Mouse (Mus musculus) R1 (cell line): ENCODE measurements at regions not wholly inside any gene's neighbourhood (a gene's known extent, or its start where the extent isn't known, plus 50 kb on each side); places are given as distances from the start of the nearest gene placed in this dataset.

ENCODE experiments used
- DNase-seq: peaks from one replicate; pipeline ENCODE4 v3.0.0-alpha.2; 2018; ENCODE audit warnings: low read depth, low spot score

- no peak for DNase-seq
Measured at GRCm38 (mm10) chr2:163138688-163139385, 51.2 kb upstream of the Gtsf1l start.

DNA sequence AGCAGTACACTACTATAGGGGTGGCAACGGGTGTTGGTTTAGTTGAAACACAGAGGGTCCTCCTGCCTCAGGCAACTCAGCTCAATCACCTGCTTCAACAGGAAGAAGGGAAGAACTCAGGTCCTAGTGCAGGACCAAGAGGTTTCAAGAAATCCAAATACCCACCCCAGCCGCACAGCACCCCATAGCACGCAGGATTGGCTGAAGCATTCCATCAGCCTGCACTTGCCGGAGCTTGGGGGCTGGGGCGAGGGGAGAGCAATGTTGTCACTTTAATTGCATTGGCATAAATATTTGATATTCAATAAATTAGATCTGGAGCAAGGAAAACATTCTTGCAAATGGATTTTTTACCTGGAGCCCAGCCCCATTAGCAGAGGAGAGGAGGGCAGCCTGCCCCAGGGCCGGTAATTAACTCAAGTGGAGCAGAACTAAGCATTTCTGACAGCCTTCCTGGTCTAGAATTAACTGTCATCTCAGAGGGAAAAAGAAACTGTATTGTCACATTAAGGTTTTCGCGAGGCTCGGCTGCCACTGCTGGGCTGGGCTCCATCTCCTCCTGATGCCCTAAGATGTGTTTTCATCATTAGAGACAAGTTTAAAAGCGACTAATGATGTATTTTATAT, 55.2 kb upstream of the Gtsf1l start:
- no peak for DNase-seq

DNA sequence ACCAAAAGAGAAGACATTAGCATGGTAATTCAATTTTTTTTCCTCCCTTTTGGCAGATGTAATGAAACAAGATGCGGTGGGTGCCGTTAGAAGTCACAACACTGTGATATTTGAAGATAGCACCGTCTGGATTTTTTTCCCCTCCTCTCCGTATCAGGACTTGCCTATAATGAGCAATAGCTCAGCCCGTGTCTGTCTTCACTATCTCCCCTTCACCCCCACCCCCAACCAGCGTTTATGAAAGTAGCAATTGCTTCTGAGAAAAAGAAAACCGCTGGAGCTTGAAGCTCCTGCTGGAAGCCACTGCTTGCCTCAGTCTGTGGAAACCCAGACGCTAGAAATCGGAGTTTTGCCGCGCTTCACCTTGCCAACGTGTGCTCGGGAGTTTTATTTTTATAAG, 55.8 kb upstream of the Gtsf1l start:
- no peak for DNase-seq

DNA sequence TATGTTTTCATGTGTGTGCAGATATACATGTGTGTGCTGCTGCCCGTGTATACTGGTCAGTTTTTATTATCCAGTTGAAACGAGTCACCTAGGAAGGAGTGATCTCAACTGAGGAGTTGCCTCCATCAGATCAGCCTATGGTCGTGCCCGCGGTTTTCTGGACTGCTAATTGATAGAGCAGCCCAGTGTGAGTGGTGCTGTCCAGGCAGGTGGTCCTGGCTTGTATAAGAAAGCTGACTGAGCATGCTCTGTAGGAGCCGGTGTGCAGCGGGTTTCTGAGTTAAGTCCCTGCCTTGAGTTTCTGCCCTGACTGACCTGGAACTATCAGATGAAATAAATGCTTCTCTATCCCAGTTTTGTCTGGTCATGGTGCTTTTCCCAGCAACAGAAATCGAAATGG, 56.9 kb upstream of the Tox2 start:
- peak; percentile 73 for DNase-seq

- DNase-seq: peak; percentile 70
Measured at GRCm38 (mm10) chr2:163146481-163146880, 56.4 kb upstream of the Tox2 start.

- no peak for DNase-seq
Measured at GRCm38 (mm10) chr2:163147381-163147780, 55.5 kb upstream of the Tox2 start.

DNA sequence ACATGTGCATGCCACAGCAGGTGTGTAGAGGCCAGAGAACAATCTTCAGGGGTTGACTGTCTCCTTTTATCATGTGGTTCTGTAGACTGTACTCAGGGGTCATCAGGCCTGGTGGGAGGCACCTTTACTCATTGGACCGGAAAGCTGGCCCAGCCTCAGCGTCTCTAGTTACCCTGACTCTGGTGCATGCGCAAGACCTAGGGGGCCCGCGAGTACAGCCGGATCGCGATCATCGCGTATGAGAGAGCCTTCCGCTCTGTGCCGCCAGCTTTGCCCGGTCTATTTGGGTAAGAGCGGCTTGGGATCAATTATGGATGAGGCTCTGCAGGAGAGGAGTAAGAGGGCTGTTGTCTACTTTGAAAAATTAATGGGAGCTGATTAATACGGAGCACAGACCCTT, 51.9 kb upstream of the Tox2 start:
- peak; percentile 16 for DNase-seq

- DNase-seq: peak; percentile 75
Measured at GRCm38 (mm10) chr2:163152340-163153033, 50.4 kb upstream of the Tox2 start.
